Mouse (Mus musculus) intestine, postnatal 0 days (tissue): Measurements from ENCODE around the gene Srm. TPM values are rescaled to one million over a fixed set of nuclear protein-coding genes. Genes with fewer than 3 reads are reported as not detected.

Experiments used
- ATAC-seq: fragments of 200-750 bp; cut with Nextera tagmentation; 2 replicates; pipeline ENCODE4 v1.8.0; 2017; ENCODE audit warnings: mild to moderate bottlenecking, moderate TSS enrichment, moderate library complexity
- H3K27ac ChIP-seq: fragments of 300-500 bp; sonication (generic); 2 replicates; pipeline ENCODE4 v1.5.1; 2014; ENCODE audit warnings: mild to moderate bottlenecking, low read depth, low read length, moderate library complexity
- H3K27me3 ChIP-seq: fragments of 300-500 bp; sonication (generic); replicated peaks from 2 replicates; pipeline ENCODE4 v1.6.1; 2014; ENCODE audit warnings: low read length, mixed read lengths; ENCODE audit not compliant: control insufficient read depth, insufficient read depth
- H3K36me3 ChIP-seq: fragments of 300-500 bp; sonication (generic); 2 replicates; pipeline ENCODE4 v1.6.1; 2014; ENCODE audit warnings: mild to moderate bottlenecking, moderate library complexity; ENCODE audit not compliant: control insufficient read depth, insufficient read depth
- H3K4me1 ChIP-seq: fragments of 300-500 bp; sonication (generic); replicated peaks from 2 replicates; pipeline ENCODE4 v1.6.1; 2014; ENCODE audit warnings: antibody characterized with exemption, low read length, mixed read lengths; ENCODE audit not compliant: control insufficient read depth, insufficient read depth
- H3K4me2 ChIP-seq: fragments of 300-500 bp; sonication (generic); replicated peaks from 2 replicates; pipeline ENCODE4 v1.6.1; 2014; ENCODE audit warnings: low read depth, mild to moderate bottlenecking, moderate library complexity
- H3K4me3 ChIP-seq: fragments of 300-500 bp; sonication (generic); 2 replicates; pipeline ENCODE4 v1.5.1; 2014; ENCODE audit warnings: low read depth, low read length
- H3K9ac ChIP-seq: fragments of 300-500 bp; sonication (generic); 2 replicates; pipeline ENCODE4 v1.6.1; 2014; ENCODE audit warnings: mild to moderate bottlenecking, low read depth, low read length
- H3K9me3 ChIP-seq: fragments of 300-500 bp; sonication (generic); 2 replicates; pipeline ENCODE4 v1.6.1; 2016; ENCODE audit warnings: mixed run types; ENCODE audit not compliant: control insufficient read depth
- CTCF ChIP-seq: sonication (generic); IDR thresholded peaks from 2 replicates; pipeline ENCODE4 v1.5.1; 2016; ENCODE audit warnings: low read depth, mild to moderate bottlenecking, control low read depth, antibody characterized with exemption, moderate library complexity
- WGBS: fragments of 180-500 bp; shearing (Covaris S2); extraction: QIAGEN DNeasy Blood & Tissue Kit; methylation state at CpG from one replicate; pipeline ENCODE4 v1.1.7; 2014; 5-methylcytosine and 5-hydroxymethylcytosine counted together
- polyA plus RNA-seq: library from polyadenylated mRNA; unstranded; fragments of >200 nt; fragmentation: Nextera tagmentation; extraction: Ambion mirVana; gene quantifications from 2 replicates; pipeline ENCODE4 v1.2.1, GENCODE M21; 2015

The Srm gene
- polyA plus RNA-seq, 1 experiment from 2014 or later, result 50.5 TPM

DNA sequence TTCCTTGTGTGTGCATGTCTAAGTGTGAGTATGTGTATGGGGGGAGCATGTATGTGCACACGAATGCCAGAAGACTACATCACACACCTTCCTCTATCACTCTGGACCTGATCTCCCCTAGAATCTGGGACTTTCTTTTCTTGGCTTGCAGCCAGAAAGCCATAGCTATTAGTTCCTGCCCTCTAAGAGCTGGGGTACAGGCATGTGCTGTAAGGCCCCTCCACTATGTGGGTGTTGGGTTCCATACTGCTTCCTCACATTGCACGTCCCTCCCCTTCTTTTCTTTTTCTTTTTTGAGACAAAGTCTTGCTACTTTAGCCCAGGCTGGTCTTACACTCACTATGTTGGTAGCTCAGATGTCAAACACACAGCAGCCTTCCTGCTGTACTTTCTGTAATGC, 44.0 kb downstream of the Srm start:
- H3K4me3 ChIP-seq, result no peak overlapping the region
- ATAC-seq, result no peak
- no peaks in the 10 kb centered on the region for H3K9me3 ChIP-seq
- H3K27ac ChIP-seq, result no peak overlapping the region
- H3K27me3 ChIP-seq, result no peaks in the 10 kb centered on the region
- no peak overlapping the region for H3K4me2 ChIP-seq
- no peak for TF ChIP-seq CTCF
- 72% methylated on average over 2 of the region's 2 CpGs for WGBS
- H3K9ac ChIP-seq, result no peak overlapping the region
- H3K4me1 ChIP-seq, result no peaks in the 10 kb centered on the region
- H3K36me3 ChIP-seq, result no peaks in the 10 kb centered on the region

DNA sequence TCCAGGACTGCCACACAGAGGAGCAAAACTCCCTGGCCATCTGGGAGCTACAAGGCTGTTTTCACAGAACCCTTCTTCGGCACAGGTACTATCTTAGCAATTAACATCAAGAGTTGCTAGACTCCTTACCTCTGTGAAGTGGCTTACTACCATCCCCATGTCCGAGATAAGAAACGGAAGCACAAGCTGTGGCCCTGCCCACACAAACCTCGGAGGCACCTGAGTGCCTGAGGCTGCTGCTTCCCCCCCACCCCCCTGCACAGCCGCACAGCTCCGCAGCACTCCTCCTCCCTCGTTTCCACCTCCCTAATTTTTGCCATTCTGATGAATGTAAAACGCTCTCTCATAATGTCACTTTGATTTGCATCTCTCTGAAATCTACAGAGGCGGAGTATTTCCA, 47.0 kb downstream of the Srm start:
- Histone ChIP-seq H3K4me1 (0 out of 2 replicates have a peak, but pooled peaks cover 3% of the 10 kb centered on the region), H3K4me2 (peak overlapping the region; percentile 21; the same call in 1 of the 2 replicates), H3K27me3 (no peaks in the 10 kb centered on the region), H3K36me3 (no peaks in the 10 kb centered on the region), H3K4me3 (no peak overlapping the region), H3K9ac (no peak overlapping the region), H3K9me3 (no peaks in the 10 kb centered on the region), H3K27ac (no peak overlapping the region)
- 34% methylated on average over 9 of the region's 9 CpGs for WGBS
- TF ChIP-seq CTCF, result no peak
- ATAC-seq, result no peak

GRCm38 (mm10) chr4:148639455-148639854, 48.2 kb downstream of the Srm start:
- Histone ChIP-seq H3K9me3 (no peaks in the 10 kb centered on the region), H3K4me3 (no peak overlapping the region), H3K36me3 (no peaks in the 10 kb centered on the region), H3K27me3 (no peaks in the 10 kb centered on the region), H3K9ac (no peak overlapping the region), H3K27ac (0 out of 2 replicates have a peak overlapping the region, but pooled peaks have one; percentile 50), H3K4me1 (peaks cover 9% of the 10 kb centered on the region; the same call in 1 of the 2 replicates), H3K4me2 (0 out of 2 replicates have a peak overlapping the region, but pooled peaks have one; percentile 6)
- WGBS, result 41% methylated on average over 2 of the region's 2 CpGs
- ATAC-seq, result peak; percentile 92
- no peak for TF ChIP-seq CTCF

DNA sequence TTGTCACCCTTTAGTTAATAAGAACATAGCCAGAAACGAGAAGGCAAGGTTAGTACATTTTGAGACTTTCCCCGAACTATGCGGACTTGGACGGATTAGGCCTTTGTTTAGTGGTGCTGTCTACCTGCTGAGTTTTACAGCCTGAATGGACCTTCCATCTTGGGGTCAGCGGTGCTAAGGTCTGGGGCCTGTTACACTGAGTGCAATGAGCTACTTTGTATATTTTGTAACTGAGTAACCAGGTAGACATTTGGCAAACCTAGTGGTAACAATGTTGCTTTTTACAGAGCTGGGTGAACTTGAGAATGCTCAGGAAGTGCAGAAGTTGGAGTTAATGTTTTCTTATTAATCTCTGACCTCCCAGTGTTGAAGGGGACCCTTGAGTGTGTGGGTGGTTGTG, 49.8 kb downstream of the Srm start:
- Histone ChIP-seq H3K4me2 (no peak overlapping the region), H3K36me3 (no peaks in the 10 kb centered on the region), H3K9ac (no peak overlapping the region), H3K27me3 (no peaks in the 10 kb centered on the region), H3K27ac (peak overlapping the region; percentile 21; the same call in 1 of the 2 replicates), H3K4me3 (no peak overlapping the region), H3K4me1 (peaks cover 9% of the 10 kb centered on the region; the same call in 1 of the 2 replicates), H3K9me3 (no peaks in the 10 kb centered on the region)
- WGBS, result 58% methylated on average over 5 of the region's 5 CpGs
- TF ChIP-seq CTCF, result no peak
- ATAC-seq, result no peak

DNA sequence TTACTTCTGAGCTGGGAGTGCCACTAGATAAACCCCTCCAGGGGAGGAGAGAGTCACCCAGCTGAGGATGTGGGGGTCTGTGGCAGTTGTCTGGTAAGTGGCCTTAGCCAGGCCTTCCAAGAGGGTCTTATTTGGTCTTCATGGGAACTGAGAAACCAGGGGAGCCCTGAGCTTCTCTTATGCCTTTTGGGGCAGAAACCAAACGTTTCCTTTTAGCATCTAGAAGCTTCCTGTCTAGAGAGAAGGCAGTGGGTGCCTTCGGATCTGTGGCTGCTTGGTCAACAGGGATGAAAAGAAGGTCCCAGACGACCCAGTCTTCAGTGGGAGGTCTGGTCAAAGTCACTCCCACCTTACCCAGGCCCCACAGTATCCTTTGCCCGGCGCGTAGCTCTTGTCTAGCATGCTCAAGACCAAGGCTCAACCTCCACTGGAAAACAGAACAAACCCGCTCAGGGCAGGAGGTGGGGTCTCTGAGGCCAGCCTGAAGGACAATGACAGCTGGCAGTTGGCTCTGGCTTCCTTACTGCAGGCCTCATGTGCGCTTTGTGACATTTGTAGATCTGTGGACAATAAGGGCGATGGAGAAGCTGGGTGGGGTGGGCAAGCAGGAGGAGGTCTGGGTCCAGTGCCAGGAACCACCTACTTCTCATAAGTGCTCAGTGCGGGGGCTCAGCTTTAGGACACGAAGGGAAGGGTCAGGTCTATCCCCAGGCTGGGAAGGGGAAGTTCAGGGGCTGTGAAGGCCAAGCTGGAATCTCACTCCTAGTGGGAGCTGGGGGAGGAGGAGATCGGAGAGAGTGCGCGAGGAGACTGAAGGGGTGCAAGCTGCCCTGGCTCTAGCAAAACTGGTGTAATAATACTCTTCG, 52.2 kb downstream of the Srm start, which contains the start of gene Gm572:
Gene Gm572, plus strand, starts transcription at position 27 of the 866 bp plus-strand sequence.
- Histone ChIP-seq H3K27ac (no peak within 1 kb of the TSS), H3K36me3 (no peaks in the 10 kb centered on the region), H3K9me3 (no peaks in the 10 kb centered on the region), H3K9ac (peak within 1 kb of the TSS; percentile 31; the same call in 1 of the 2 replicates), H3K4me2 (peak within 1 kb of the TSS; percentile 57), H3K4me1 (peaks cover 9% of the 10 kb centered on the region; the same call in 1 of the 2 replicates), H3K27me3 (no peaks in the 10 kb centered on the region), H3K4me3 (peak within 1 kb of the TSS; percentile 14; the same call in 1 of the 2 replicates)
- WGBS, result 58% methylated on average over 15 of the region's 15 CpGs
- no peak for ATAC-seq
- TF ChIP-seq CTCF, result no peak

DNA sequence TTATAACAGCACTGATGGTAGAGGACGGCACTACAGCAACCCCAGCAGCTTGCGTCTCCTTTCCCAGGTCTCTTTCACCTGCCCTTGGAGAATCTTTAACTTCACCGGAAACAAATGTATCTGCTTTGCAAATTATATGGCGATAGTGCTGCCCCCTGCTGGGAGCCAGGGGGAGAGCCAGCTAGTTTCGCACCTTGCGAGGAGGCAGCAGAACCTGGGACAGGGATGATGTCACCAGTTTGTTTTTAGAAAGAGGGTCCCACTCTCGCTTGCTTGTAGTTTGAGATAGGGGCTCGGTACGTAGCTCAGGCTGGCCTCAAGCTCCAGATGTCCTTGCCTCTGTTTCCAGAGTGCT, 52.8 kb downstream of the Srm start:
- H3K27ac ChIP-seq, result no peak overlapping the region
- peak overlapping the region; percentile 31; the same call in 1 of the 2 replicates for H3K9ac ChIP-seq
- H3K36me3 ChIP-seq, result no peaks in the 10 kb centered on the region
- no peaks in the 10 kb centered on the region for H3K9me3 ChIP-seq
- ATAC-seq, result 0 out of 2 replicates have a peak, but pooled peaks have one; percentile 25
- peaks cover 9% of the 10 kb centered on the region; the same call in 1 of the 2 replicates for H3K4me1 ChIP-seq
- H3K4me3 ChIP-seq, result peak overlapping the region; percentile 14; the same call in 1 of the 2 replicates
- 6% methylated on average over 9 of the region's 9 CpGs for WGBS
- H3K4me2 ChIP-seq, result peak overlapping the region; percentile 57
- peak; percentile 88 for TF ChIP-seq CTCF
- H3K27me3 ChIP-seq, result no peaks in the 10 kb centered on the region

Other genes with a start within 250 kb of the Srm start
- 9.4 and 9.9 TPM in 2 replicates for gene Ubiad1, start 146.7 kb upstream of the Srm start, polyA plus RNA-seq
- gene Mtor, start 142.9 kb upstream of the Srm start, polyA plus RNA-seq, result 12.7 and 14.3 TPM in 2 replicates
- gene Angptl7, start 91.0 kb upstream of the Srm start, polyA plus RNA-seq, result 0.44 and 0.59 TPM in 2 replicates
- gene Exosc10, start 33.1 kb upstream of the Srm start, polyA plus RNA-seq, result 21.1 and 22.4 TPM in 2 replicates
- not detected in 2 replicates for gene Masp2, start 11.1 kb downstream of the Srm start, polyA plus RNA-seq
- gene Tardbp, start 35.5 kb downstream of the Srm start, polyA plus RNA-seq, result 113 and 124 TPM in 2 replicates
- gene Gm572, start 51.8 kb downstream of the Srm start, polyA plus RNA-seq, result not detected in 2 replicates
- 5.6 and 6.6 TPM in 2 replicates for gene Casz1, start 212.9 kb downstream of the Srm start, polyA plus RNA-seq